Mouse (Mus musculus) limb, embryonic 14.5 days (tissue): ENCODE data around the gene Olfr656. TPM values are rescaled to one million over a fixed set of nuclear protein-coding genes. Genes with fewer than 3 reads are reported as not detected.

Experiments
- ATAC-seq: fragments of 200-750 bp; cut with Nextera tagmentation; 2 replicates; pipeline ENCODE4 v1.8.0; 2017; ENCODE audit warnings: low read depth, moderate number of reproducible peaks, moderate TSS enrichment; ENCODE audit not compliant: low FRiP score
- DNase-seq: peaks from one replicate; pipeline ENCODE4 v3.0.0-alpha.2; 2015; ENCODE audit warnings: low spot score
- H3K27ac ChIP-seq: fragments of 300-500 bp; sonication (generic); replicated peaks from 2 replicates; pipeline ENCODE4 v1.5.1; 2014; ENCODE audit warnings: low read depth, mild to moderate bottlenecking, low read length, moderate library complexity, mixed read lengths
- H3K27me3 ChIP-seq: fragments of 300-500 bp; sonication (generic); 2 replicates; pipeline ENCODE4 v1.6.1; 2014; ENCODE audit warnings: low read length, mixed read lengths; ENCODE audit not compliant: control insufficient read depth, insufficient read depth
- H3K36me3 ChIP-seq: fragments of 300-500 bp; sonication (generic); 2 replicates; pipeline ENCODE4 v1.6.1; 2014; ENCODE audit warnings: mild to moderate bottlenecking, low read length, moderate library complexity, mixed read lengths; ENCODE audit not compliant: control insufficient read depth, insufficient read depth
- H3K4me1 ChIP-seq: fragments of 300-500 bp; sonication (generic); 2 replicates; pipeline ENCODE4 v1.6.1; 2014; ENCODE audit warnings: antibody characterized with exemption, low read length, mixed read lengths; ENCODE audit not compliant: control insufficient read depth, insufficient read depth
- H3K4me2 ChIP-seq: fragments of 300-500 bp; sonication (generic); replicated peaks from 2 replicates; pipeline ENCODE4 v1.6.1; 2014; ENCODE audit warnings: low read depth, mild to moderate bottlenecking, low read length, moderate library complexity; ENCODE audit not compliant: severe bottlenecking
- H3K4me3 ChIP-seq: fragments of 300-500 bp; sonication (generic); replicated peaks from 2 replicates; pipeline ENCODE4 v1.5.1; 2014; ENCODE audit warnings: low read length
- H3K9ac ChIP-seq: fragments of 300-500 bp; sonication (generic); 2 replicates; pipeline ENCODE4 v1.6.1; 2014; ENCODE audit warnings: mild to moderate bottlenecking, low read depth, low read length, moderate library complexity; ENCODE audit not compliant: severe bottlenecking
- H3K9me3 ChIP-seq: fragments of 300-500 bp; sonication (generic); 2 replicates; pipeline ENCODE4 v1.6.1; 2016; ENCODE audit warnings: low read length; ENCODE audit not compliant: control insufficient read depth
- POLR2A ChIP-seq: fragments of 200-500 bp; IDR thresholded peaks from 2 replicates; pipeline ENCODE4 v1.8.0; 2012; ENCODE audit warnings: inconsistent platforms, mild to moderate bottlenecking, moderate library complexity, borderline replicate concordance; ENCODE audit not compliant: insufficient read depth, insufficient read length; ENCODE audit errors: extremely low read depth
- WGBS: fragments of 180-500 bp; shearing (Covaris S2); extraction: QIAGEN DNeasy Blood & Tissue Kit; methylation state at CpG from one replicate; pipeline ENCODE4 v1.1.7; 2014; 5-methylcytosine and 5-hydroxymethylcytosine counted together
- polyA plus RNA-seq, 2 experiments: library from polyadenylated mRNA; depleted of rRNA in 1 of 2; stranded (reverse) in 1 of 2; unstranded in 1 of 2; fragments of >200 nt; fragmentation: Nextera tagmentation in 1 of 2; extraction: Ambion mirVana in 1 of 2; gene quantifications; 2 replicates each; pipeline versions ENCODE4 v1.2.1 to v1.2.3; 2012 to 2014

The Olfr656 gene
- polyA plus RNA-seq, 2 experiments: not detected

- no peaks in the 10 kb centered on the region for H3K36me3 ChIP-seq
- H3K4me2 ChIP-seq: no peak within 1 kb of the TSS
- no peak for TF ChIP-seq POLR2A
- WGBS: 73% methylated on average over 2 of the region's 2 CpGs
- no peak within 1 kb of the TSS for H3K4me3 ChIP-seq
- H3K9me3 ChIP-seq: no peaks in the 10 kb centered on the region
- H3K4me1 ChIP-seq: no peaks in the 10 kb centered on the region
- no peak within 1 kb of the TSS for H3K9ac ChIP-seq
- ATAC-seq (no peak), DNase-seq (no peak)
- no peak within 1 kb of the TSS for H3K27ac ChIP-seq
- no peaks in the 10 kb centered on the region for H3K27me3 ChIP-seq
These were observed 12.1 kb upstream of the Olfr656 start, which contains the start of gene Olfr655 for GRCm38 (mm10) chr7:104601679-104602078. Gene Olfr655, minus strand, starts transcription at chr7:104601779.

- H3K27ac ChIP-seq: no peak overlapping the region
- ATAC-seq (no peak), DNase-seq (no peak)
- no peaks in the 10 kb centered on the region for H3K36me3 ChIP-seq
- no peak for TF ChIP-seq POLR2A
- H3K9me3 ChIP-seq: no peaks in the 10 kb centered on the region
- WGBS: 2% methylated on average over 3 of the region's 3 CpGs
- H3K9ac ChIP-seq: no peak overlapping the region
- no peaks in the 10 kb centered on the region for H3K4me1 ChIP-seq
- H3K4me2 ChIP-seq: no peak overlapping the region
- H3K4me3 ChIP-seq: no peak overlapping the region
- no peaks in the 10 kb centered on the region for H3K27me3 ChIP-seq
These were observed 10.6 kb upstream of the Olfr656 start for GRCm38 (mm10) chr7:104603173-104603572.

GRCm38 (mm10) chr7:104604727-104605126, 9.0 kb upstream of the Olfr656 start:
- Histone ChIP-seq H3K36me3 (no peaks in the 10 kb centered on the region), H3K27ac (no peak overlapping the region), H3K9ac (no peak overlapping the region), H3K4me2 (no peak overlapping the region), H3K9me3 (no peaks in the 10 kb centered on the region), H3K4me3 (no peak overlapping the region), H3K4me1 (no peaks in the 10 kb centered on the region), H3K27me3 (no peaks in the 10 kb centered on the region)
- no peak for ATAC-seq
- no peak for TF ChIP-seq POLR2A
- no peak for DNase-seq

GRCm38 (mm10) chr7:104624494-104624893, 10.7 kb downstream of the Olfr656 start, which contains the start of gene Olfr657:
Gene Olfr657, plus strand, starts transcription at chr7:104624794.
- TF ChIP-seq POLR2A: no peak
- Histone ChIP-seq H3K4me3 (no peak within 1 kb of the TSS), H3K9ac (no peak within 1 kb of the TSS), H3K4me1 (no peaks in the 10 kb centered on the region), H3K27me3 (no peaks in the 10 kb centered on the region), H3K36me3 (no peaks in the 10 kb centered on the region), H3K9me3 (no peaks in the 10 kb centered on the region), H3K4me2 (no peak within 1 kb of the TSS), H3K27ac (no peak within 1 kb of the TSS)
- DNase-seq (no peak), ATAC-seq (no peak)

GRCm38 (mm10) chr7:104646841-104647482, 33.2 kb downstream of the Olfr656 start, which contains the start of gene Olfr658:
Gene Olfr658, minus strand, starts transcription at chr7:104647305.
- Histone ChIP-seq H3K4me3 (no peak within 1 kb of the TSS), H3K36me3 (no peaks in the 10 kb centered on the region), H3K27ac (no peak within 1 kb of the TSS), H3K27me3 (no peaks in the 10 kb centered on the region), H3K9me3 (no peaks in the 10 kb centered on the region), H3K4me1 (no peaks in the 10 kb centered on the region), H3K4me2 (peak within 1 kb of the TSS; percentile 30; the same call in 1 of the 2 replicates), H3K9ac (no peak within 1 kb of the TSS)
- 19% methylated on average over 22 of the region's 22 CpGs for WGBS
- ATAC-seq (no peak), DNase-seq (no peak)
- no peak for TF ChIP-seq POLR2A
